Mouse (Mus musculus): ENCODE data around the gene Senp5. TPM values are rescaled to one million over a fixed set of nuclear protein-coding genes. Genes with fewer than 3 reads are reported as not detected.
A peak's percentile ranks its signal among the peaks of the same experiment; 100 is the strongest.

Gene Senp5
- polyA plus RNA-seq, 3 experiments from 2014 or later = 11.1 to 12.7 (median 12.3) TPM

DNA sequence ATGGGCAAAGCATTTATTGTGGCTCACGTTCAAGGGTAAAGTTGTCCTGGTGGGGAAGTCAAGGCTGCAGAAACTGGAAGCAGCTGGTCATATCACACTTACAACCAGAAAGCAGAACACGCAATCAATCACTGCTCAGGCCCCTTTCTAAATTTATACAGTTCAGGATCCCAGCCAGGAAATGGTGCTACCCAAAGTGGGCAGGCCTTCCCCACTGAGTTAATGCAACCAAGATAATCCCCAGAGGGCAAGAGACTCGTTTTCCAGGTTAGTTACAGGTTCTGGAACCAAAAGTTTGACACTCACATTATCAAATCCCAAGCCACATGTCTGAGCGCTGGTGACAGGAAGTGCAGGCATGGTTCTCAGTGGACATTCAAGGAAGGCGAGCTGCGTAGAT is 64.2 kb downstream of the Senp5 start:
- ATAC-seq = no peak

DNA sequence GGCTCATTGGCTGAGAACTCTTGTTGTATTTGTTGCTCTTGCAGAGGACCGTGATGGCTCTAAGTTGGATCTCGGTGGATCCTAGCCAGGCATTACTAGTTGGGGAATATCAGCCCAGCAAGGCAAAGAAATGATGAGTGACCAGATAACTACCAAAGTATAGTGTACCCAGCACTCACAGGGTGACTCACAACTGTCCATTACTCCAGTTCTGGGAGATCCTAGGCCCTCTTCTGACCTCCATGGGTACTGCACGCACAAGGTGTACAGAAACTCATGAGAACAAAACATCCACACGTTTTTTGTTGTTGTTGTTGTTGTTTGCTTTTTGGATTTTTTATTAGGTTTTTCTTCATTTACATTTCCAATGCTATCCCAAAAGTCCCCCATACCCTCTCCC is 66.5 kb downstream of the Senp5 start:
- ATAC-seq = no peak

DNA sequence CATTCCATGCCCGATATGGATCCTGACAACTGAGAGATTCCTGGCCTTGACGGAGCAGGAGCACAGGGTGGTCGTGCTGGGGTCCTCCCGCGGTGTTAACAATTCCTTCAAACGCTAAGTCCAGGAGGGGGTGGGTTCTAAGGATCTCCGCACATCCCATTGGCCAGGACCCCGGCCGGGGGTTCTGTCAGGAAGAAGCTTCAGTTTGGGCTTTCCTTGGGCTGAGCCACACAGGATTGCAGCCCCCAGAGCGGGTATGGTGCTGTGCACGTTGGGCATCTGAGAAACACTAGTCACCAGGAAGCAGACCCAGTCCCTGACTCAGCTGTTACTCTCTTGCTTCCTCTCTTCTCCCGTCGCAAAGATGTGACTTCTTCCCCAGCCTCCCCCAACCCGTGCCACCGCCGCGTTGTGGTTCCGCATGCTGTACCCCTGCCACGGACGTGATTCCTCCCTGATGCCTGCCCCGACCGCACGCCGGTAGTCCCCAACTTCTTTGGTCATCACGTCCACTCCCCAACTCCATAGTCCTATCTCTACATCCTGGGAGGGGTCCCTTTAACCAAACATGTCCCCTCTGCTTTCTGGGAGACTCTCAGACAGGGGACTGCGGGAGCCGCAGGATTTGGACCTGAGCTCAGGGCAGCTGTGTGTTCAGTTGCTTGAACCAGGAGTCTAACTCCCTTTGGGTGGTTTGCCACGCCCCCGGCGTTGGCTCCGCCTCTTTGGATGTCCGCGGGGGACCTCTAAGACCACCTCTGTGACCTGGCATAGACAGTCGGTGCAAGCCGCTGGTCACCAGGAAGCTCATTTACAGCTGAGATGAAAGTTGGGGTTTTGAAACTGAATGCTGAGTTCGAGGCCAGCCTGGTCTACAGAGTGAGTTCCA is 67.8 kb downstream of the Senp5 start:
- no peak for ATAC-seq

DNA sequence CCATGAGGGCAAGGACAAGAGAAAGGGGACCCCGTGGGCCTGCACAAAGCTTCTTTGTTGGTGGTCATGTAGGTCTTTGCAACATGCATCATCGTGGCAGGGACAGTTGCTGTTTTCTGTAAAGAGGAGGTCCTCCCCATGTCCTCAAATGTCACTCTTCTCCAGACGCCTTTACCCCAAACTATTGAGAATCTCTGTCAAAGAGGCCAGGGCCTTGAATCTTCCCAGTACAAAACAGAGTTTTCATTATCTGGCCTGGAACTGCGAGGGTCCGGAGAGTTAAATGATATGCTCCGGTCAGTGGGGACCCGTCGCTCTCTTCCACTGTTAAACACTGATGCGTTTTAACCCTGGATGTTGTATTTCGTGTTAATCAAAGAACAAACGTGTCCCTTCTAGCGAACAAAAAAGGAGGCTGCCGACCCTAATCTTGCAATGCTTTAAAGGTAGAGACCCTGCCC is 68.5 kb downstream of the Senp5 start:
- no peak for ATAC-seq

DNA sequence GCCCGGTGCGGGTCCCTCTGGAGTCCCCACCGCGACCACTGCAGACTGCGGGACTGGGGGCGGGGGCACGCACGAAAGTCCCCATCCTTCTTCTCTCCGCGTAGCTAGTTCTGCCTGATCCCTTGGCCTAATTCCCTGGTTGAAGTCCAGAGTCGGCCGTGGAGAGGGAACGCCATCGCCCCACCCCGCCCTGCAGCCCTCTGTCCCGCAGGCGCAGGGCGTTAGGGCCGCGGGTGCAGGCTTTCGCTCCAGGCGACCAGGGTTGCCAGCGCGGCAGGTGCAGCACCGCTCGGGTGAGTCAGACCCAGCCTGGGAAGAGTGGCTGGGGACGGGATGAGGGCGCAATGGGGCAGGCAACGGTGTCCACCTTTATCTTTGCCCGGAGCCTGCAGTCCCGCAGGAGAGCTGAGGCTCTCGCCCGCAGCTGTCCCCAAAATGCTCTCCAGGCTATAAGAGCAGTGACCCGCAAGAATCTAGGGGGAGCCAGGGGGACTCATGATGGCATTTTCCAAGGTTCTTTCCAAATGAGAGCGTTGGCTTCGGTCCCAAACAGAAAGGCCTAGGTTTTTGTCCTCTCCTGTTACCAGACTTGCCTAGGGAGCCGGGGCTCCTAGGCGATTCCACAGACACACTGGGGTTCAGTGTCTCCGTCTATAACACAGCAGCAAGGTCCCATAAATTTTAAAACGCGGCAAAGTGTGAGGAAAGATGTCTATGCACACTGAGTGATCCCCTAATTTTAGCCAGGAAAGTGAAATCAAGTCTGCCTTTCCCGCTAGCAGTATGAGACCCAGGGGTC is 69.1 kb downstream of the Senp5 start, which contains the start of gene Pigz:
TSS of gene Pigz (plus strand) at position 101 of the 799 bp plus-strand sequence.
- peak; percentile 30 for ATAC-seq

DNA sequence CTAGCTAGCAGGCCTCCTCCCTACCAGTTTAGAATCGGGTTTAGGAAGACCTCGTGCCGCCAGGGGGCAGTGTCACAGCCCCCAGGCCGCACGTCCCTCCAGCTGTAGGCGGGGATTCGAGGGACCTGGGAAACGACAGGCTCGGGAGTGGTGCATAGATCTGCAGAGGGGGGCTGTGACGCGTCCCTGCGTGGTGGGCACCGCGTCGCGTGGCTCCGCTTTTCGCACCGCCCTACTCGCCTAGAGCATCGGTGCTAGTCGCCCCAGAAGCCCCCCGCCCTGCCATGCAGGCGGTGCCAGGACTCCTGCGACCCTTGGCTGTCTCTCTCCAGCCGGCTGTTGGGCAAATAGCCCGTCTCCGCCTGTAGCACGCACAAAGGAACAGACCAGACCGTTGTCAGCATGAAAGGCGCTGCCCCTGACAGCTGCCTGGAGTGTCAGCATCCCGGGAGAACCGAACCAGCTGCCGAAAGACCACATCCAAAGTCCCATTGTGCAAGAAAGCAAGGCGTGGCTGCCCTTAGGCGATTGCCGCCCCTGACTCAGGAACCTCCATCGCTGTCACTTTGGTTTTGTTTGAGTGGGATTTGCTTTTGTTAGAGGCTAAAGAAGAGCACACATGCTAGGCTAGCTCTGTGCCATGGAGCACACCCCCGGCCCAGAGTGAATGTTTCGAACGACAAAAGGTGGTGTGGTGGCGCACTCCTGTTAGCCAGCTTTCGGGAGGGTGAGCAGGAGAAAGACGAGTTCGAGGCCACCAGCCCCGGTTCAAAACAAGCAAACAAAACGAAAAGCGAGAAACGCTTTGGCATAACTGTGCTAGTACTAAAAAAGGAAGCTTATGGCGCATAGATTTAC is 70.0 kb downstream of the Senp5 start:
- ATAC-seq = peak; percentile 43

DNA sequence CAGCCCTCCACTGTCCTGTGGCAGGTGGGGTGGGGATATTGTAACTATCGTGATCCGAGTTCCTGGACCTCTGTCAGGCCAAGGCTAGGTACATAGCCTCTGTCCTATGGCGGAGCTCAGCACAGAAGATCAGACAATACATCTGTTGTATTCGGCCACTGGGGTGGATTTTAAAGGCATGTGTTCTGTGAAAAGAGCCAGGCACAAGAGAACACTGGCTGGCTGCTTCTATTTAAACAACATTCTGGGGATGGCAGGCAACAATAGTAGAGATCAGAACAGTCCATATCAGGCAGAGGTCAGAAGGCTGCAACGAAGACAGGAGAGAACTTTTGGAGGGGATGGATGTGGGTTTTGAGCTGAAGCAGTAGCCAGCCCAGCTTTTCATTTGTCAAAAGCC is 70.8 kb downstream of the Senp5 start:
- ATAC-seq = no peak

DNA sequence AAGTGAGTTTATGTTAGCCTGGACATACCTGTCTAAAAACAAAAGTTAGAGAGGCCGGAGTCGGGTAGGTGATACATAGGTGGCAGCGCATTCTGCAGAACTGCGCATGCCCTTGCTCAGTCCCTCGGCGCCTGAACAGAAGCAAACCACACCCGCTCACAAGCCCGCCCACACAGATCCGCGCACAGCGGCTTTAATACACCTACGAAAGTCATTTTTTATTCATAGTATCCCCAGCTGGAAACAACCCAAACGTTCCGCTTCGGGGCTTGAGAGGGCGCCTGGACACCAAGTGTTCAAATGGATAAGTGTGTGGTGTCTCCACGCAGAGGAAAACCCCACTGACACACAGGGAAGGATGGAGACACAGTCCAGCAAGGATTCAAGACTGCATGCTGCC is 71.8 kb downstream of the Senp5 start:
- no peak for ATAC-seq

DNA sequence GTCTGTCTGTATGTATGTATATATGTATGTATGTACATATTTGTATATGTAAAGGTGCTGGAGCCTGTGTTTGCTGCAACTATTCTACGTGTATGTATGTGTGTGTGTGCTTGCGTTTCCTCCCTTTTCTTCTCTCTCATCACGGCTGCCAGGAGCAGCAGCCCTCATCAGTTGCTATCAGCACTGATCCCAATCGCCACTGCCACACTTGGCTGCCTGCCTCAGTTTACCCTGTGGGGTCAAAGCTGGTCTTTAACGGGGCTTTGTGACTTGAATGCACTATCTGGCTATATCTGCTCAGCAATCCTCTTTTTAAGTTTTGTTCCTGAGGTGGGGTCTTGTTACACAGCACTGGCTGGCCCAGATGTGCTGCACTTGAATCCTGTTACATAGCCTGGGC is 75.7 kb downstream of the Senp5 start:
- no peak for ATAC-seq

DNA sequence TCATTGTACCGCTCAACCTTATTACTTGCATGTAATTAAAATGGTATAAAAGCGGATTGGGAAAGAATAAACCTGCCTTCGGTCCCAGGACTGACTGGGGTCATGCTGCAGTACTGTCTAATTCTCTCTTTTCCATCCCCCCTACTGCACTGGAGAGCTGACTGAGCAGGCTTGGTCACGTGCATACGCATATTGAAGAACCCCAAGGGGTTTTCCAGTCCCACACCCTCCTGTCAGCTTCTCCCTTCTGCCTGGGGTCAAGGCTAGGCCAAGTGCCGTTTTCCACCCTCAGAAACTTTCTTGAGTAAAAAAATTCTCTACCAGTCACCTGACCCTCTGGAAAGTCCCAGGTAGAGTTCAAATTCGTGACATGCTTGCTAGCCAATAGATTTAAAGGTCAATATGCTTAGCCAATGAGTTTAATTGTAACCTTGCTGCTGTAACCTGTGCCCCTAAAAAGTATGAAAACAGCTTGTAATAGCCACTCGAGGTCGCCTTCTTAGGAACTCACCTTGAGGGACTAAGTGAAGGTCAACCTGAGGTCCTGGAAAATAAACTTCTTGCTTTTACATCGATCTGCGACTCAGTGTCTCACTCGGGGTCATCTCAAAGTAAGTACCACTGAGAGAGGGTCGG is 76.4 kb downstream of the Senp5 start:
- ATAC-seq = no peak

DNA sequence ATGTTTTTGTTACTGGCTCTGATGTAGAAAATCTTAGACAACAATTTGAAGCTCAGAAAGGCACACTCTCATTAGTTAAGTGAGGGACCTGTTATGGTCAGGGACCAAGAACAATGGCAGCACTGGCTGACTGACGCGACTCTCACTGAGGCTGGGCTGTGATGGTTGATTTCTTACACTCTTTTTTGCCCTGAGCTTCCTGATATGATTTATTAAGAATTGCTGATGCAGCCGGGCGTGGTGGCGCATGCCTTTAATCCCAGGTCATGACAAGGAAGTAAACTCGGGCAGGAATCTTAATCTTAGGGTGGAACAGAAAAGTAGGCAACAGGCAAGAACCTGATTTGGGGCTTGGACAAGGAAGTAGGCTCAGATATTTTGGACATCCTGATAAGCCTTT is 77.0 kb downstream of the Senp5 start:
- ATAC-seq = no peak

DNA sequence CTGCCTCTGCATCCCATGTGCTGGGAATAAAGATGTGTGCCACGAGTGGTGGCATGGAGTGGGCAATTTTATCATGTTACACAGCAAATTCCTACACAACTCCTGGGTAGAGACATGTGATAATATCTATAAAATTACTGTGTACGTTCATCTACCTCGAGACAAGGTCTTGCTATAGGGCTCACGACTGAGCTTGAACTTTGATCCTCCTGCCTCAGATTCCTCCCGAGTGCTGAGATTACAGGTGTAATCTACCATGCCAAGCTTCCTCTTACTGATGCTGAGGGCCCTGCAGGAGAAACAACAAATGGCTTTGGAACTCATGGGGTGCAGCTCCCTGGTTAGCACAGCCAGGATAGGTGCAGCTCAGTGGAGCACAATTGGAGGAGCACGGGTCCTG is 78.7 kb downstream of the Senp5 start:
- no peak for ATAC-seq

DNA sequence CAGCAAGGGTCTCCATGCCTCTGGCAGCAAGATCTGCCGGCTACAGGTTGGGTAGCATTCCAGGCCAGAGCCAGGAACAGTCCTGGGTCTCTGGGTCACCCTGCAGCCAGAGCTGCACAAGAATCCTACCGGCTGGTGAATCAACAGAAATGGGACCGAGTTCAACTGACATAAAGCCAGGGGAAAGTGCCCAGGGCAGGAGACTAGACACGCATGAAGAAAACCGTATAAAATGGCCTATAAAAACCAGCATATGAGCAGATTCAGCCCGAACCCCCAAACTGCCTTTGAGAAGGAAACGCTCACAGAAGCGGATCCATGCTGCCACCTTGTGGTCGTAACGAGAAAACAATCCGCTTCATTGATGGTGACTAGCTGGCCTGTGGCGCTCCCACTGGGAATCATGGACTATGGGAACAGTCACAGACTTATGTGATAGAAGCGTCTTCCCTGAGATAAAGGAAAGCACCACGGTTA is 84.8 kb downstream of the Senp5 start:
- ATAC-seq = peak; percentile 46

DNA sequence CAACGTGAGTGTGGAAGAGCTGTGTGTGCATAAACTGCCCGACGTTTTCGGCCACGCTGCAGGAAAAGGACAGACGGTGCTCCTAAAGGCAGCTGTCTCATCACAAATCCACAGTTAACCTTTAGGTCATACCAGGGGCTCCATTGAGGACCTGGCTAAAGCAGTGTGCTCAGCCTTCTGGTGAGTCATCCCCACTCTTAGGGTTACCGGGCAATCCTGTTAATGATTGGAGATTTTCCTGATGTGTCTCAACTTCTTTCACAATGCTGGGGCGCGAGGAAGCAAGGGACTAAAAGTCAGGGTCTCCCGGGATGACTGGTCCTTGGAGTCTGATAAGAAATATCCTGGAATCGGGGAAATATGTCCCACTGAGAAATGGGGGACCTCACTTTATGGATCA is 85.3 kb downstream of the Senp5 start:
- ATAC-seq = no peak

DNA sequence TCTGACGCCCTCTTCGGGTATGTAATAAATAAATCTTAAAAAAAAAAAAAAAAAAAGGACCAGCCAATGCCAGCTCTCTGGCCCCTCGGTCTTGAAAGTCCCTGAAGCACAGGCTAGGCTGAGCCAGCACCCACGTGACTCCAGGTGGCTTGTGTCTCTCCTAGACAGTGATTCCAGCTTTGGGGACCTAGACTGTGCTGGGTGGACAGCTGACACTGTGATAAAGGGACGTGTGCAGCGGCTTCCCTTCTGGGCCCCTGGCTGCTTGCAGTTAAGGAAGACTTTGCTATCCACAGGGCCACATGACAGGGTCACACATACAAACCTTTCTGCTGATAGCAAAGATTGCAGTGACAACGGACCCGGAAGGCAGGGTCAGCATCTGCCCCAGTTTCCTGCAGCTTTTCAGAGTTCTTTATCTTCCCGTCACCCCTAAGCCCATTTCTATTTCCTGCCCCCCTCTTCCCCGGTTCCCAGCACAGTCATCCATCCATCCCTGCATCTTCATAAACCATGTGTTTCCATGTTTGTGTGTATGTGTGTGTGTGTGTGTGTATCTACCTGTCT is 92.7 kb downstream of the Senp5 start:
- ATAC-seq = no peak

Other genes with a start within 250 kb of the Senp5 start
- gene Meltf, start 124.5 kb downstream of the Senp5 start, polyA plus RNA-seq (2017; shearing (Covaris generic)) = not detected
- gene Pigz, start 69.4 kb downstream of the Senp5 start, polyA plus RNA-seq (2017; shearing (Covaris generic)) = under 1 TPM in 1 of 3 experiments, not detected in 2; 0.36 TPM
- gene 0610012G03Rik, start 54.8 kb downstream of the Senp5 start, polyA plus RNA-seq (2017; shearing (Covaris generic)) = 10 to 100 TPM in 1 of 3 experiments, 1 to 10 TPM in 1, under 1 TPM in 1; 0.54 to 12.2 (median 3.0) TPM
- 10 to 100 TPM; 27.3 to 45.9 (median 35.4) TPM for gene Ncbp2, start 54.8 kb downstream of the Senp5 start, polyA plus RNA-seq (2017; shearing (Covaris generic))
- gene Pak2, start 76.1 kb upstream of the Senp5 start, polyA plus RNA-seq (2017; shearing (Covaris generic)) = 10 to 100 TPM; 60.2 to 67.4 (median 63.4) TPM
- 100 to 1,000 TPM; 117 to 133 (median 130) TPM for gene Pigx, start 96.5 kb upstream of the Senp5 start, polyA plus RNA-seq (2017; shearing (Covaris generic))
- 10 to 100 TPM; 32.4 to 45.8 (median 43.7) TPM for gene Cep19, start 96.5 kb upstream of the Senp5 start, polyA plus RNA-seq (2017; shearing (Covaris generic))
- gene Nrros, start 162.3 kb upstream of the Senp5 start, polyA plus RNA-seq (2017; shearing (Covaris generic)) = 10 to 100 TPM; 42.7 to 71.0 (median 53.2) TPM
- under 1 TPM in 2 of 3 experiments, not detected in 1; 0.38 to 0.63 TPM for gene Bex6, start 176.5 kb upstream of the Senp5 start, polyA plus RNA-seq (2017; shearing (Covaris generic))
- 1 to 10 TPM; 5.1 to 5.7 (median 5.5) TPM for gene Fbxo45, start 243.9 kb upstream of the Senp5 start, polyA plus RNA-seq (2017; shearing (Covaris generic))
- 10 to 100 TPM; 16.3 to 19.8 (median 16.7) TPM for gene Wdr53, start 243.9 kb upstream of the Senp5 start, polyA plus RNA-seq (2017; shearing (Covaris generic))